Mouse (Mus musculus) heart, postnatal 4 days (tissue): ENCODE data around the gene Galr3. TPM values are rescaled to one million over a fixed set of nuclear protein-coding genes. Genes with fewer than 3 reads are reported as not detected.
"Not testable (repeated sequence)": the region's sequence is repeated elsewhere in the genome, so short reads cannot be mapped to it uniquely, and the experiment has no call there.

Experiments used
- DNase-seq: peaks from one replicate; pipeline ENCODE4 v3.0.0; 2021
- total RNA-seq, 2 experiments: library from RNA; stranded (reverse); gene quantifications; 2 replicates each; pipeline ENCODE4 v1.2.3; 2021

Gene Galr3
- total RNA-seq, 2 experiments from 2014 or later: not detected

- DNase-seq: peak; percentile 67
These were observed 14.1 kb upstream of the Galr3 start for GRCm38 (mm10) chr15:79027291-79028205.

GRCm38 (mm10) chr15:79028237-79028738, 13.4 kb upstream of the Galr3 start, which contains the start of gene H1f0:
H1f0 (plus strand) TSS chr15:79028450.
- DNase-seq: peak; percentile 98

GRCm38 (mm10) chr15:79028823-79029484, 12.7 kb upstream of the Galr3 start:
- no peak for DNase-seq

GRCm38 (mm10) chr15:79029519-79030241, 12.0 kb upstream of the Galr3 start:
- DNase-seq: no peak

- DNase-seq: peak; percentile 88
These were observed 10.9 kb upstream of the Galr3 start for GRCm38 (mm10) chr15:79030551-79031435.

GRCm38 (mm10) chr15:79031908-79032307, 9.8 kb upstream of the Galr3 start:
- not testable (repeated sequence) for DNase-seq

GRCm38 (mm10) chr15:79037913-79038328, 3.8 kb upstream of the Galr3 start:
- peak; percentile 84 for DNase-seq

- DNase-seq: no peak
These were observed 3.4 kb upstream of the Galr3 start for GRCm38 (mm10) chr15:79038331-79038730.

- DNase-seq: peak; percentile 85
These were observed 2.8 kb upstream of the Galr3 start for GRCm38 (mm10) chr15:79038853-79039252.

- peak; percentile 37 for DNase-seq
These were observed 926 bp upstream of the Galr3 start for GRCm38 (mm10) chr15:79040501-79041416.

GRCm38 (mm10) chr15:79042721-79043491, 1.2 kb downstream of the Galr3 start:
- no peak for DNase-seq

- DNase-seq: no peak
These were observed 3.2 kb downstream of the Galr3 start for GRCm38 (mm10) chr15:79044837-79045236.

GRCm38 (mm10) chr15:79048186-79048585, 6.5 kb downstream of the Galr3 start:
- no peak for DNase-seq

- DNase-seq: no peak
These were observed 8.6 kb downstream of the Galr3 start for GRCm38 (mm10) chr15:79050160-79050845.

GRCm38 (mm10) chr15:79050964-79051363, 9.3 kb downstream of the Galr3 start:
- no peak for DNase-seq

- DNase-seq: no peak
These were observed 10.0 kb downstream of the Galr3 start for GRCm38 (mm10) chr15:79051461-79052360.

- DNase-seq: no peak
These were observed 10.7 kb downstream of the Galr3 start for GRCm38 (mm10) chr15:79052366-79052765.

GRCm38 (mm10) chr15:79056601-79057000, 14.9 kb downstream of the Galr3 start:
- no peak for DNase-seq
